Comparison of ENCODE assay signal across 16 mouse cellular contexts in genomic region chr9:20609831-20610464, GRCm38 (mm10). TPM values are rescaled to one million over a fixed set of nuclear protein-coding genes. Genes with fewer than 3 reads are reported as not detected.
DNase-seq lines count a peak whose midpoint lies in the region; ATAC-seq and TF ChIP-seq lines count a peak whose summit lies in the region.
"Had no signal": no experiment of that assay in that cellular context is flagged by ENCODE, and none has a peak within 500 bp of the region (broad histone marks: within the 10 kb centered on the region; RNA-seq: fewer than 3 reads in every experiment).

No protein-coding gene starts in this region.

- H3K9me3 ChIP-seq in liver, embryonic 14.5 days (ENCODE audit: control insufficient read depth, low read length), result no peaks in the 10 kb centered on the region; the same call in 1 of the 2 replicates
- H3K9me3 ChIP-seq in liver, postnatal 0 days (ENCODE audit: low read length), result no peaks in the 10 kb centered on the region
- H3K9me3 ChIP-seq: limb, embryonic 10.5 days had no signal

- no peak for TF ChIP-seq EP300 in liver, embryonic 14.5 days (IDR thresholded peaks at IDR 0.05; ENCODE audit: low read depth)
- TF ChIP-seq EP300 in liver, postnatal 0 days (IDR thresholded peaks at IDR 0.05; ENCODE audit: low read depth), result no peak

- DNase-seq in liver, embryonic 14.5 days (ENCODE audit: low read depth in 3 of 3, low spot score in 3 of 3), result no peak
- DNase-seq in liver, postnatal 0 days, result no peak
- DNase-seq in ES-CJ7 (ENCODE audit: low read depth, low spot score), result peak; percentile 33
- peak; percentile 26 for DNase-seq in T-cell, adult 2 months (ENCODE audit: low spot score)
- peak; percentile 42 for DNase-seq in thymus, postnatal 14 days
- no peak for DNase-seq in frontal cortex, postnatal 36 days (ENCODE audit: low spot score in 2 of 2)
- DNase-seq: adrenal gland, adult 2 months; cerebellum, adult 9-11 months; gastrocnemius, postnatal 36 days; heart, postnatal 4 days; kidney, adult 9 months; lung, postnatal 14 days had no signal

- H3K4me1 ChIP-seq in liver, embryonic 14.5 days (replicated peaks; ENCODE audit: control insufficient read depth in 2 of 2, insufficient read depth in 2 of 2, low read length in 1 of 2), result peaks cover 2 to 4% of the 10 kb centered on the region in 2 experiments; a peak in 2 of 4 replicates
- peaks cover 4% of the 10 kb centered on the region for H3K4me1 ChIP-seq in liver, postnatal 0 days (ENCODE audit: insufficient read depth)

- 62% methylated on average over 5 of the region's 5 CpGs for WGBS in liver, embryonic 14.5 days (ENCODE audit: insufficient replicate concordance)
- 75% methylated on average over 5 of the region's 5 CpGs for WGBS in liver, postnatal 0 days (ENCODE audit: insufficient replicate concordance)

- no peaks in the 10 kb centered on the region for H3K27me3 ChIP-seq in liver, embryonic 14.5 days (ENCODE audit: control insufficient read depth, insufficient read depth, low read length)
- no peaks in the 10 kb centered on the region for H3K27me3 ChIP-seq in liver, postnatal 0 days (ENCODE audit: insufficient read depth, low read length)
- H3K27me3 ChIP-seq: heart, embryonic 12.5 days had no signal

- H3K9ac ChIP-seq in liver, embryonic 14.5 days (replicated peaks), result no peak overlapping the region
- H3K9ac ChIP-seq in liver, postnatal 0 days (replicated peaks), result no peak overlapping the region
- H3K9ac ChIP-seq: heart, embryonic 12.5 days had no signal

- H3K36me3 ChIP-seq in liver, embryonic 14.5 days (replicated peaks; ENCODE audit: control insufficient read depth, insufficient read depth, low read depth), result no peaks in the 10 kb centered on the region
- H3K36me3 ChIP-seq in liver, postnatal 0 days (replicated peaks; ENCODE audit: insufficient read depth, low read length), result no peaks in the 10 kb centered on the region

- ATAC-seq in liver, embryonic 14.5 days (ENCODE audit: insufficient read depth), result no peak
- no peak for ATAC-seq in liver, postnatal 0 days
- ATAC-seq in granulocyte monocyte progenitor cell, adult 5-6 weeks (replicated peaks; ENCODE audit: poor library complexity, severe bottlenecking), result no peak

- no peak overlapping the region for H3K4me2 ChIP-seq in liver, embryonic 14.5 days (ENCODE audit: low read depth)
- no peak overlapping the region for H3K4me2 ChIP-seq in liver, postnatal 0 days (ENCODE audit: low read depth, low read length)
- H3K4me2 ChIP-seq: heart, embryonic 12.5 days; liver, embryonic 11.5 days had no signal

- no peak overlapping the region for H3K27ac ChIP-seq in liver, embryonic 14.5 days
- H3K27ac ChIP-seq in liver, postnatal 0 days (ENCODE audit: low read depth), result no peak overlapping the region
- H3K27ac ChIP-seq: limb, embryonic 10.5 days had no signal

- 0 out of 2 replicates have a peak, but pooled peaks have one; percentile 11 for TF ChIP-seq CTCF in liver, embryonic 14.5 days (IDR thresholded peaks at IDR 0.05; ENCODE audit: low read depth)
- TF ChIP-seq CTCF in liver, postnatal 0 days (IDR thresholded peaks at IDR 0.05; ENCODE audit: low read depth), result no peak

- no peak overlapping the region for H3K4me3 ChIP-seq in liver, embryonic 14.5 days (ENCODE audit: insufficient read depth in 1 of 2, low read depth in 2 of 2, low read length in 2 of 2)
- no peak overlapping the region for H3K4me3 ChIP-seq in liver, postnatal 0 days (ENCODE audit: low read depth, low read length)
- H3K4me3 ChIP-seq: heart, embryonic 12.5 days; limb, embryonic 10.5 days had no signal

RNA-seq across cellular contexts. Expression of gene Zfp846, which starts 28.9 kb away (rescaled TPM):
- polyA plus RNA-seq in liver, embryonic 14.5 days (2012; rRNA removed), result 1.0 and 1.6 TPM in 2 replicates
- 1.9 and 2.3 TPM in 2 replicates for polyA plus RNA-seq in liver, embryonic 14.5 days (2014; fragmentation: Nextera tagmentation; extraction: Ambion mirVana)
- 2.1 and 2.4 TPM in 2 replicates for polyA plus RNA-seq in liver, postnatal 0 days (2015; fragmentation: Nextera tagmentation; extraction: Ambion mirVana)
- 7.1 and 7.3 TPM in 2 replicates for total RNA-seq in granulocyte monocyte progenitor cell, adult 5-6 weeks (2014; fragmentation: Nextera tagmentation)
- total RNA-seq in granulocyte monocyte progenitor cell, adult 5-6 weeks (2017), result 4.7 and 13.0 TPM in 2 replicates

RNA-seq across cellular contexts. Expression of gene Ubl5, which starts 32.7 kb away (rescaled TPM):
- polyA plus RNA-seq in liver, embryonic 14.5 days (2012; rRNA removed), result 203 and 296 TPM in 2 replicates
- polyA plus RNA-seq in liver, embryonic 14.5 days (2014; fragmentation: Nextera tagmentation; extraction: Ambion mirVana), result 264 and 272 TPM in 2 replicates
- polyA plus RNA-seq in liver, postnatal 0 days (2015; fragmentation: Nextera tagmentation; extraction: Ambion mirVana), result 245 and 257 TPM in 2 replicates
- total RNA-seq in granulocyte monocyte progenitor cell, adult 5-6 weeks (2014; fragmentation: Nextera tagmentation), result 459 and 544 TPM in 2 replicates
- total RNA-seq in granulocyte monocyte progenitor cell, adult 5-6 weeks (2017), result 101 and 107 TPM in 2 replicates

RNA-seq across cellular contexts. Expression of gene Fbxl12, which starts 34.6 kb away (rescaled TPM):
- 7.0 TPM in 2 replicates for polyA plus RNA-seq in liver, embryonic 14.5 days (2012; rRNA removed)
- 2.3 and 2.6 TPM in 2 replicates for polyA plus RNA-seq in liver, embryonic 14.5 days (2014; fragmentation: Nextera tagmentation; extraction: Ambion mirVana)
- 7.1 and 7.3 TPM in 2 replicates for polyA plus RNA-seq in liver, postnatal 0 days (2015; fragmentation: Nextera tagmentation; extraction: Ambion mirVana)
- total RNA-seq in granulocyte monocyte progenitor cell, adult 5-6 weeks (2014; fragmentation: Nextera tagmentation), result 18.2 and 28.0 TPM in 2 replicates
- 3.7 and 6.3 TPM in 2 replicates for total RNA-seq in granulocyte monocyte progenitor cell, adult 5-6 weeks (2017)

RNA-seq across cellular contexts. Expression of gene Pin1, which starts 41.9 kb away (rescaled TPM):
- polyA plus RNA-seq in liver, embryonic 14.5 days (2012; rRNA removed), result 8.0 and 12.5 TPM in 2 replicates
- polyA plus RNA-seq in liver, embryonic 14.5 days (2014; fragmentation: Nextera tagmentation; extraction: Ambion mirVana), result 26.5 and 27.1 TPM in 2 replicates
- 15.0 and 15.5 TPM in 2 replicates for polyA plus RNA-seq in liver, postnatal 0 days (2015; fragmentation: Nextera tagmentation; extraction: Ambion mirVana)
- 14.8 and 22.5 TPM in 2 replicates for total RNA-seq in granulocyte monocyte progenitor cell, adult 5-6 weeks (2014; fragmentation: Nextera tagmentation)
- 16.1 and 22.4 TPM in 2 replicates for total RNA-seq in granulocyte monocyte progenitor cell, adult 5-6 weeks (2017)

Comparison
In these comparisons a context has a peak if more than half of its experiments do, and no peak if none do; other contexts are left out.
1. DNase-seq: peak in ES-CJ7 (single experiment), T-cell, adult 2 months (single experiment) and thymus, postnatal 14 days (single experiment); none in liver, embryonic 14.5 days (0 of 3), liver, postnatal 0 days (single experiment) and frontal cortex, postnatal 36 days (0 of 2).